Mouse (Mus musculus) lung, postnatal 14 days (tissue): ENCODE measurements at regions not wholly inside any gene's neighbourhood (a gene's known extent, or its start where the extent isn't known, plus 50 kb on each side); places are given as distances from the start of the nearest gene placed in this dataset.

Source experiments
- DNase-seq: peaks from one replicate; pipeline ENCODE4 v3.0.0; 2021

DNA sequence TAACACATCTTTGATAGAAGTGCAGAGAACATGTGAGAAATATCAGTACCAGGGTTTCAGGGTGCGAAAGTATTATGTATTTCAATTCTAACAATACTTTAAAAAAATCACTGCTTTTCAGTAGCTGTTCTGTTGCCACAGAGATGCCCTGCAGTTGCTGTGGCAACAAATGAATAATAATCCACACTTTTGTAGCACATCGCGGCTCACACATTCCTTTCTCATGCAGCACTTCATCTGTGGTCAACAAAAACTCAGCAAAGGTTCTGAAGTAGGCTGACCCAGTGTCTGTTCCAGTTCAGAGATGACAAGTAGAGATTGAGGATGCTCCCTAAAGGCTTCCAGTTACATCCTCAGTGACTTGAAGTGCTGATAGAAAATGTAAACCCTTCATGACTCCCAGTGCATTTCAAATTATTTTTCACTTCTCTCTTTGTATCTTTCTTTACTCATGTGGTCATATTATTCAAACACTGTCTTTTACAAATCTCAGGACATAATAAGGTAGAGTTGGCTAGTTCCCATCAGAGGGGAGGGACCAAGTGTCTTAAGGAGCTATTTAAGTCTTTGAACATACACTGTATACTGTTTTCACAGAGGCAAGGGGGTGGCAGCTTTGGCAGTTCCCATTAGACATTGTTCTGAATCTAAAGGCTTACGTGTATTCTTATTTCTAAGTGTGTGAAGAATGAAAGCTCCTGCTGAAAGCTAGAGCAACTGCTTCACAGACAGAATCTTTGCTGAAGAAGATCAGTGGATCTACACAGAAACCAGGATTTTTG, 460.6 kb upstream of the Slit2 start:
- no peak for DNase-seq

GRCm38 (mm10) chr5:47528671-47529070, 454.3 kb upstream of the Slit2 start:
- DNase-seq, result no peak

DNA sequence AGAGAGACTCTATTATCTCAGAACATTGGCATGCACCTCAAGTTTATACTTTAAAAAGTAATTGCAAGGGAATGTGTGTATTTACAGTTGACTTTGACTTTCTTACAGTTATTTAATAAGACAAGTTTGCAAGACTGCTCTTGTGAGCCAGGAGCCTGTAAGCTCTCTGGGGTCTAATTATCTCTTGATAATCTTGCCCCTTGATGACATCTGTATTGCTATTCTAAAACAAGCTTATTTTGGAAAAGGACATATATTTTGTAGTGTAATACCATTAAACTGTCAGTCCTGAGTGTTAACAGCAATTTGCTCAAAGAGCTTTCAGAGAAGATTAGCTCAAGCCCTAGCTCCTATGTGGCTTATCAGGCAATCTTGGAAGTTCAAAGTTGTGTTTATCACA, 445.4 kb upstream of the Slit2 start:
- no peak for DNase-seq

GRCm38 (mm10) chr5:47542248-47542647, 440.7 kb upstream of the Slit2 start:
- no peak for DNase-seq

- DNase-seq, result no peak
These were observed 426.2 kb upstream of the Slit2 start for GRCm38 (mm10) chr5:47556717-47557116.

GRCm38 (mm10) chr5:47557152-47557800, 425.7 kb upstream of the Slit2 start:
- no peak for DNase-seq
